18 mouse cellular contexts compared by ENCODE assay signal in the genomic region with DNA sequence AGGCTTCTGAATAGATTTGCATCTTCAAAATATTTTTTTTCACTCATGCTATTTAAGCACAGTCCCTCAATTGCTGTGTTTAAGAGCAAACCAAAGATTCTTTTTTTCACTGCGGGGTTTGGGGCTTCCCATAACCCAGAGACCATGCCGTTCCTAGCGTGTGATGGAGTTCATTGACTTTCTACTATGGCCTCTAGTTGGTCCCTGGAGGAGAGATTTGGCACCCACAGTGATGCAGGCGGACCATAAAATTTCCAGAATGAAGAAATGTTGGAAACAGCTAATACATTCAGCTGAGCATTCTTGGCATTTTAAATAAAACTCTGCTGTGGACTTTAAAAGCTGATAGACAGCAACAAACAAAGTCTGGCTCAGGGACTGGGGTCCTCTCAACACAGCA.
A peak's percentile ranks its signal among the peaks of the same experiment; 100 is the strongest.
DNase-seq lines count a peak whose midpoint lies in the region; ATAC-seq and TF ChIP-seq lines count a peak whose summit lies in the region.
"Had no signal": no experiment of that assay in that cellular context is flagged by ENCODE, and none has a peak within 500 bp of the region (broad histone marks: within the 10 kb centered on the region; RNA-seq: fewer than 3 reads in every experiment).

No protein-coding gene starts in this region.

- H3K4me1 ChIP-seq in kidney, adult 2 months (ENCODE audit: control insufficient read depth, insufficient read depth, low read length): no peaks in the 10 kb centered on the region
- H3K4me1 ChIP-seq: hindbrain, embryonic 10.5 days; midbrain, embryonic 12.5 days; neural tube, embryonic 15.5 days; stomach, embryonic 15.5 days had no signal

- ATAC-seq in frontal cortex, adult (ENCODE audit: low TSS enrichment): no peak
- ATAC-seq: forebrain, embryonic 14.5 days had no signal

- DNase-seq in adrenal gland, postnatal 14 days: peak; percentile 32
- no peak for DNase-seq in adrenal gland, adult 2 months
- DNase-seq in kidney, adult 2 months: peak; percentile 8
- no peak for DNase-seq in kidney, adult 11 months
- peak; percentile 63 for DNase-seq in gastrocnemius, adult 18-20 months (ENCODE audit: low spot score)
- DNase-seq in heart, adult 9 months (ENCODE audit: low spot score in 2 of 2): peak; percentile 38 to 48
- no peak for DNase-seq in right cerebral cortex, postnatal 4 days
- DNase-seq: lung, adult 2 months; lung, postnatal 4 days; spleen, adult 18-20 months had no signal

- H3K36me3 ChIP-seq in kidney, adult 2 months (ENCODE audit: control insufficient read depth, insufficient read depth, low read length): no peaks in the 10 kb centered on the region
- H3K36me3 ChIP-seq: hindbrain, embryonic 10.5 days; limb, embryonic 13.5 days; midbrain, embryonic 12.5 days; neural tube, embryonic 15.5 days; stomach, embryonic 15.5 days had no signal

- TF ChIP-seq CTCF in kidney, adult 2 months (conservative IDR thresholded peaks at IDR 0.05; ENCODE audit: insufficient read depth, insufficient read length, low read depth, low read length): no peak

- 85% methylated on average over 4 of the region's 4 CpGs for WGBS in kidney, adult 2 months

- H3K27ac ChIP-seq in kidney, adult 2 months (ENCODE audit: insufficient read depth, low read depth, low read length): no peak overlapping the region
- H3K27ac ChIP-seq: hindbrain, embryonic 10.5 days; limb, embryonic 13.5 days; midbrain, embryonic 12.5 days; neural tube, embryonic 15.5 days; stomach, embryonic 15.5 days had no signal

- no peak for TF ChIP-seq POLR2A in kidney, adult 2 months (IDR thresholded peaks at IDR 0.05; ENCODE audit: low read depth, low read length)

- no peak overlapping the region for H3K4me3 ChIP-seq in kidney, adult 2 months (ENCODE audit: insufficient read depth, low read depth, low read length)
- H3K4me3 ChIP-seq: hindbrain, embryonic 10.5 days; limb, embryonic 13.5 days; midbrain, embryonic 12.5 days; neural tube, embryonic 15.5 days; stomach, embryonic 15.5 days had no signal

- H3K27me3 ChIP-seq in kidney, adult 2 months (replicated peaks; ENCODE audit: control insufficient read depth, insufficient read depth, low read length): no peaks in the 10 kb centered on the region; the same call in 1 of the 2 replicates
- H3K27me3 ChIP-seq: CH12.LX; limb, embryonic 13.5 days; midbrain, embryonic 12.5 days; neural tube, embryonic 15.5 days; stomach, embryonic 15.5 days had no signal

Comparison
In these comparisons a context has a peak if more than half of its experiments do, and no peak if none do; other contexts are left out.
1. DNase-seq: peak in adrenal gland, postnatal 14 days (single experiment), kidney, adult 2 months (single experiment), gastrocnemius, adult 18-20 months (single experiment) and heart, adult 9 months (2 of 2); none in adrenal gland, adult 2 months (single experiment), kidney, adult 11 months (single experiment) and right cerebral cortex, postnatal 4 days (single experiment).